Mouse (Mus musculus) layer of hippocampus, adult 9-10 months (tissue): ENCODE data around the gene Gfap.

Source experiments
- DNase-seq: peaks from one replicate; pipeline ENCODE4 v3.0.0; 2022; ENCODE audit warnings: low spot score

Gene Gfap

DNA sequence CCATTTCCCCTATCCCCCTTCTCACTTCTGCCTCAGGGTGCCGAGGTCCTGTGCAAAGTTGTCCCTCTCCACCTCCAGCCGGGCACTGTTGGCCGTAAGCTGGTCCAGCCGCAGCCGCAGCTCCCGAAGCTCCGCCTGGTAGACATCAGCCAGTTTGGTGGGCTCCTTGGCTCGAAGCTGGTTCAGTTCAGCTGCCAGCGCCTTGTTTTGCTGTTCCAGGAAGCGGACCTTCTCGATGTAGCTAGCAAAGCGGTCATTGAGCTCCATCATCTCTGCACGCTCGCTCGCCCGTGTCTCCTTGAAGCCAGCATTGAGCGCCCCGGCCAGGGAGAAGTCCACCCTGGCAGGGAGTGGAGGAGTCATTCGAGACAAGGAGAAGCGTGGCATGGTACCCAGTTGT, 4.1 kb downstream of the Gfap start:
- no peak for DNase-seq

DNA sequence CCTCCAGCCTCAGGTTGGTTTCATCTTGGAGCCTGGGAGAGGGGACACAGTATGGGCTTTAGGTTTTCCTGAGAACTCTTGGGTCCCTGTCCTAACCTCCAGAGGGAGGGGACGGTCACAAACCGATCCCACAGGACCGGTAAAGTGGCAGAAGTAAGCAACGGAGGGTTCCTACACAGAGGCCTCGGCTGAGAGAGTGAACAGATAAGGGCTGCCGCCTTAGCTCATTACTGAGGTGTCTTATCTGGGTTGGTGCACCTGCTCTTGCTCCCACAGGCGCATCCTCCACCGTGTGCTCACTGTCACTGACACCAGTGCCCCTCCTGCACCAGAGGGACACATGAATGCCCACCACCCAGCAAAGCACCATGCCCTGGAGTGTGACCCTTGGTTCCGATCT, 4.9 kb downstream of the Gfap start:
- DNase-seq, result no peak

DNA sequence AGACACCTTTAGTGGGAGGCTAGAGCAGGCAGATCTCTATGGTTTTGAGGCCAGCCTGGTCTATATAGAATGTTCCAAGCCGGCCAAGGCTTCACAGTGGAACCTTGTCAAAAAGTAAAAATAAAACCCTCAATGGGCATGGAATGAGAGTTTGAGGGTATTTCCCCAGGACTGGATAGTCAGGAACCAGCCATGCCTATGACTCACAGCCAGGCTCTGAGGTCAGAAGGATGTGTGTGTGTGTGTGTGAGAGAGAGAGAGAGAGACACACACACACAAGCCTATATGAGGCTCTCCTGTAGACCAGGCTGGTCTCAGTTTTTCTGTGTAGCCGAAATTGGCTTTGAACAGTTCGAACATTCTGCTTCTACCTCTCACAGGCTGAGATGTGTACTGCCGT, 6.0 kb downstream of the Gfap start:
- no peak for DNase-seq

DNA sequence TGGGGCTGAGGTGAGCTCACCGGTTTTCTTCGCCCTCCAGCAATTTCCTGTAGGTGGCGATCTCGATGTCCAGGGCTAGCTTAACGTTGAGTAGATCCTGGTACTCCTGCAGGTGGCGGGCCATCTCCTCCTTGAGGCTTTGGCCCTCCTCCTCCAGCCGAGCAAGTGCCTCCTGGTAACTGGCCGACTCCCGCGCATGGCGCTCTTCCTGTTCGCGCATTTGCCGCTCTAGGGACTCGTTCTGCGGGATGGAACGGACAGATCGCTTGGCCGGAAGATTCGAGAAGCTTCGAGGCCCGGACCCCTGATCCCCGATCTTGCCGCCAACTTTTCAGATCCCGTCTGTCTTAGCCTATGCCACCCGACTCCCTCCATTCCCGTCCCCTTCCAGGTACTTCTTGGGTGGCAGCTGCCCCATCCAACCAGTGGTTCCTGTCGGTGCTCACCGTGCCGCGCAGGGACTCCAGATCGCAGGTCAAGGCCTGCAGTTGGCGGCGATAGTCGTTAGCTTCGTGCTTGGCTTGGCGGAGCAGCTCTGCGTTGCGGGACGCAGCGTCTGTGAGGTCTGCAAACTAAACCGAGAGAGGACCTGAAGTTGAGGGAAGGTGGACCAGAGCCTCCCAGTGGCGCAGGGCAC, 7.6 kb downstream of the Gfap start:
- no peak for DNase-seq

DNA sequence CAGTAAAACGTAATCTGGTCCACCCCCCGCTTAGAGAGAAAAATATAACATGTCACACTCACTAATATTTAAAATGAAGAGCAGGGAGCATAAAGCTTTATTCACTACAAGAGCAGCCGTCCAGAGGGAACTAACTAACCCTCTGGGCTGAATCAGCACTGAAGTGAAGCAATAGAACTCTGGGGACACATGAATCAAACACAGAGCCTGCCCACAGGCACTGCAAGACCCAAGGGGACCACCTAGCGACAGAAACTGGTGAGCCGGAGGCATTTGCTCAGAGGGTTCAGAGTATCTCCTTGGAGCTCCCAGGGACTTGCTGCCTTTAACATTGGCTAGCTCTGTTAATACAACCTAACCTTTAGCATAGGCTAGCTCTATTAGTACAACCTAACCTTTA, 10.6 kb downstream of the Gfap start:
- no peak for DNase-seq

DNA sequence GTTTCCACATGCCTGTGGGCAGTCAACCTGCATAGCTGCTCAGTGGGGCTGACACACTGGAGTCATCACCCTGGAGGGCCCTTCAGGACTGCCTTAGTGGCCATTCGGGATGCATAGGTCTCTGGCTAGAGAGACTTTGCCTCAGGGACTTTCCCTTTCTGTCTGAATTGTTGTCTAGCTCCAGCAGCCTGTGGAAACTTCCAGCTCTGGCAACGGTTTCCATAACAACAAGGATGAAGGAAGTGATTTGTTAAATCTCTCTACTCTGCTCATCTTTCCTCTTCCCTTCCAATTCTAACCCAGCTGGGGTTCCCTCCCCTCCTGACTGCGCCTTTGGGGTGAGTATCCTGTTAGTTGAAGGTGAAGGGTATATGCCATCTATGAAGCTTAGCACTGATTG, 12.6 kb downstream of the Gfap start:
- DNase-seq, result no peak

DNA sequence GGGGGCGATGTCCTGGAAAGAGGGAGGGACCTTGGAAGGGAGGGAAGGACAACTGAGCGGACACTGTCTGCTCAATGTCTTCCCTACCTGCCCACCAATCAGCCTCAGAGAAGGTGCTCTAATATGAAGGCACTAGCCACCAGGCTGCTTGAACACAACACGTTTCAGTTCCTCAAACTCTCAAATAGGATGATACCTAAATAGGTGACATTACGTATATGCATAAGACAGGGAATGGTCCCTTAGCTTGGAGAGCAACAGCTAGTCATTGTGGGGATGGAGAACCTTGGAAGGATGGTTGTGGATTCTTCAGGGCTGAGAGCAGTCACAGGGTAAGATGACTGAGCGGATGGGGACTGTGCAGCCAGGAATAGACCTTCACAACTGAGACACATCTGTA, 13.3 kb downstream of the Gfap start:
- no peak for DNase-seq

DNA sequence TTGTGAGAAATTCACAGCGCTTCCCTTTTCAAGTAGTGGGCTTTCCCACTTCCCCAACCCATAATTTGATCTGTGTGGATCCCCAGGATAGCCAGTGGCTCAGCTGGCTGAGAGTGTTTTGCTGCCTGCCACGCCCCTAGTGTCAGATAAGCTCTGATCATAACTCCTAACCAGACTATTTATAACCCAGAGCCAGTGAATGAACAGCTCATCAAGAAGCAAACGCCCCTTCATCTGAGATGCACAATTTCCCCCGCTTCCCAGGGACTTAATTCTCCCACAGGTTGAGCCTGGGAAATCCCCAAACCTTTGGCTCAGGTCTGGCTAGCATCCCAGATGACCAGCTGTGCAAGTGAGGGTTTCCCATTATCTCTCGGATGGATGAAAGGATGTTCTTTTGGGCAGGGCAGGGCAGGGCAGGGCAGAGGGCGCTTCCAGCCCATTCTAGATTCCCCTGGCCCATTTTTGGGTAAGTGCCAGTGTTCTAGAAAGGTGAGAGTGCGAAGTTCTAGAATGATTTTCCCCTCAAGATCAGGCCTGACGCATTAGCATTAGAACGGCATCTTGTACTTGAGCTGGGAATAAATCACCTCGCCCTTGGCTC, 16.0 kb downstream of the Gfap start, which contains the start of gene Fam187a:
Fam187a (plus strand) TSS at position 554 of the 604 bp plus-strand sequence.
- DNase-seq, result no peak

DNA sequence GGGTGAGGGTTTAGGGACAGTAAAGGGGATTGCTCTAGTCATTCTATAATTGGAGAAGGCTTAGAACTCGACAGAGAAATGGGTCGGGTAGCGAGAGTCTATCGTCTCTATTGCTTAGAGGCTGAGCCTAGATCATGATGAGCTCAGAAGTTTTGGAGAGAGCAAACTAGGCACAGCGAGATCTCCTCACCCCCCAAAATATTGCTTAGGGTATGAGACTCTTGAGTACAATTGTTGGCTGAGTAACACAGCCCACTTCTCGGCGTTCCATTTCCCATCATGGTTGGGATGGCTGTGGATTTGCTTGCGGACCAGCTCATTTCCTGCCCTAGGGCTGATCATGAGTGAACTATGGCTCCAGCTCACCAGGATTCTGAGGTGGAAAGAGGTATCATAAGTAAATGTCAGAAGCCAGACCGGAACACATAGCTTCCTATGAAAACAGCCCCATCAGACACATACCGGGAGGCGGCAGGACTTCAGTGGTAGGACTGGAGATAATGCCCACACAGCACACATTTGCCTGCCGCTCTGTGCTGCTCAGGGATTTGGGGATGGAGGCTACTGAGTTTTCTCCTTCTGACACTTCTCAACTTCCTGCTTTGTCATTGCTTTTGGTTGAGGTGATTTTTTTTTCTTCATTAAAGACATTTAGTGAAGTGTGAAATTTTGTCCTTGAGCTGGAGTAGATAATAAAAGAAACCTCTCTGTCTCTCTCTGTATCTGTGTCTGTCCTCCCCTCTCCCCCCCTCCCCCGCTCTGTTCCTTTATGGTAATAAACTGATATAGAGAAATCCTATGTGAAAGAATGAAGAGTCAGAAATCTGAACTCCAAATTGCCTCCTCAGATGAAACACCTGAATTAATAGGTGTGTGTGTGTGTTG, 19.2 kb downstream of the Gfap start:
- DNase-seq, result no peak

DNA sequence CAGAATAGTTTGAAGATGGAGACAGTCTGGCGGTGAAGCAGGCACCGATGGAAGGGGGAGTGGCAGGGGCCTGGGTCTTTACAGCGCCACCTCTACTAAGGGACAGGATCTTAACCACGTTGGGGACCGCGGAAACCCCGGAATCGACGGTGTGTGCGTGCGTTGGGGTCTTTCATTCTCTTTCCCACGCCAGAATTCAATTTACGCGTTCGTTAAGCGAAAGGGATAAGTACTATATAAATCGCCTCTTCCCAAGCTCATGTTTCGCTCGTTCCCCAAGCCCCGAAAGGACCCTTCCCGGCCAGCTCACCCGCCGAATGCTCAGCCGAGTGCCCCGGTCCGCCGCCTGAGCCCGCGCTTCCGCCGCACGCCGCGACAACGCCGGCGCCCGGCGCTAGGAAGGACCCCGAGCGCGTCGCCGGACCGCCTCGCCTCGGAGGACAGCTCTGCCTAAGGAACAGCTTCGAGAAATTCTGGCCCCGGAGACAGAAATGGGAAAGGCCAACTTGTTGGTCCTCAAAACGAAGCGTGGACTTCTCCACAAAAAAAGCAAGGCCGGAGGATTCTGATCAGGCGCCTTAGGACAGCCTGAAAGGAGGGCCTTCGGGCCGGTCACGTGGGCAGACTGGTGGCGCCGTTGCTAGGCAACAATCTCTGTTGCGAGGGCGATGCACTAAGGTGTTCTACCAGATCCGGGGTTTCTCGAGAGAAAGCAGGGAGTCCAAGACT, 20.0 kb downstream of the Gfap start, which contains the start of the genes Eftud2 and Ccdc103:
Eftud2 (minus strand) TSS at position 401 of the 729 bp plus-strand sequence.
Ccdc103 (plus strand) TSS at position 620 of the 729 bp plus-strand sequence.
- DNase-seq, result peak; percentile 95

DNA sequence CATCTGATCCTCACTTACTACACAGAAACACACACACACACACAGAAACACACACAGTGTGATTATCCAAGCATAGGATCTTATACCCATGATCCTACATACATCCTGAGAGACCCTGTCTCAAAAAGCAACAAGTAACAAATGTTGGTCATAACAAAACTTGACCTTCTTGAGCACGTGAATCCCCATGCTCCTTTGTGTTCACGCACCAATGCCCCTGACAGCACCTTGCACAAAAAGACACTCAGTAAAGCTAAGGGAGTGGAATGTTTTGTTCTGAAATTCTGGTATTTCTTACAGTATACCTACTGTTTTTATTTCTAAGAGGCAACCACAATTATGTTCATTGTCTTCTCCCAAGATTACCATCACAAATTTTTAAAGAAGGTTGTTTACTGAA, 21.2 kb downstream of the Gfap start:
- DNase-seq, result no peak

DNA sequence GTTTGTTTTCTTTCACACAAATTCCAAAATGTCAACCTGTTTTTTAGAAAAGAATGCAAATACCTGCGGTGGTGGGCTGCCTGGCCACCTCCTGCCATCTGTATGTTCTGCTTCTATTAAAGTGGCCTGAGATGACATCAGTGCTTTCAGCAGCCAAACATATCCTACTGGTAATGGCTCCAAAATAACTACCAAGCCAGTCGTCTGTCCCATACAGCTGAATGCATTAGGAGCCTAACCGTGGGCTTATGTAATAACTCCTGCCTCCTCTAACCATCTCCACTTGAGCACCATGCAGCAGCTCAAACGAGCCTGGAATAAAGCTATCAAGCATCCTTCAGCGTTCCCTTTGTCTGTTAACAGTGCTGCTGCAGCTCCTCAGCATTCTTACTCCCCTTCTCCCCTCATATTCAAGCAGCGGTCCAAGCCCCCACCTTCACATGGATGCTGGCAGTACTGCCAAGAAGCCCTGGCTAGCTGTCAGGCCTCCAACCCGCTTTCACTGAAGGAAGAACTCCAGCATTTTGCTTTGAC, 25.8 kb downstream of the Gfap start:
- DNase-seq, result peak; percentile 63

DNA sequence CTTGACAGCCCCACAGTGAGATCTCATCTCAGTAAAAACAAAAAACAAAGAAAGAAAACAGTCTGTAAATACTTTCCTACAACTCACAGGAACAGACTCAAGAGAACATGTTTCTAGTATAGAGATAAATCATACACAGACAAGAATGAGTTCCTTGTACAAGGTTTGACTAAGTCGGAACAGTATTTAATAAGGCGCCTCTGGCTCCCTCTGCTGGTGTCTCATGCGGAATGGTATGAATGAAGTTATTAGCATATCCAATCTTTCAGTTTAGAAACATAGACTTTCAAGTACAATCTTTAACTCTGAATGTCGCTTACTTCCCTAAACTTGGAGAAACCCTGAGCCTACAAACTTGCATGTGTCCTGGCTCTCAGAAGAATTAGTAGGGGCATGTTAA, 36.4 kb downstream of the Gfap start:
- peak; percentile 48 for DNase-seq

DNA sequence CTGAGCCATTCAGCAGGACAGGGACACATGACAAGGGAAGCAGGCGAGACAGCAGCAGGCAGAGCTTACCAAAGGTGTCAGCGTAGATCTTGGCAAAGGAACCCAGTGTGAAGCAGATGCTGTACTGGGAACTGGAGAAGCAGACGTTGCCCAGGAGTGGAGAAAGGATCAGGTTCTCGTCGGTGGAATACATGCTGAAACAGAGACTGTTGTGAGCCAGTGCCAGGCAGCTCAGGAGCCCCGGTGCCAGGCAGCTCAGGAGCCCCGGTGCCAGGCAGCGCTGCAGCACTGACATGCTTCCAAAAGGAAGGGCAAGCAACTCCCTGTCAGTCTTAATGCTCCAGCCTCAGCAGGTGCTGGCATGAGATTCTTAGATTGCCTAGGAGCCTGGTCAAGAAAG, 40.8 kb downstream of the Gfap start:
- no peak for DNase-seq

DNA sequence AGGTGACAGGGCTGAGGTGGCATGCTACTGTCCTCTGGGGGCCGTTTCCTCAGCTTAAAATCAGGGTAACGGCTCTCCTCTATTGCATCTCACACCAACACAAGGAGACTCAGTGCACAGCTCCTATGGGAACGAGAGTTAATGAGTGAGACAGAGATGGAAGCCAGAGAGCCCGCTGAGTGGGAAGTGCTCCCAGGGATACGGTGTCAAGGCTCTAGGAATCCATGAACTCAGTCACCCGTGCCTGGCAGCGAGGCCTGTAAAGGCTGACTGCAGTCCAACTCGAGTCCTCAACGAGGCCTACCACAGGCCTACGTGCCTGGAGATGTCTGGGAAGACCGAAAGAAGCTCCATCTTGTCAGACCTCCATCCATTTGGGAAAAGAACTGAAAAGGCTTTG, 41.8 kb downstream of the Gfap start:
- no peak for DNase-seq

DNA sequence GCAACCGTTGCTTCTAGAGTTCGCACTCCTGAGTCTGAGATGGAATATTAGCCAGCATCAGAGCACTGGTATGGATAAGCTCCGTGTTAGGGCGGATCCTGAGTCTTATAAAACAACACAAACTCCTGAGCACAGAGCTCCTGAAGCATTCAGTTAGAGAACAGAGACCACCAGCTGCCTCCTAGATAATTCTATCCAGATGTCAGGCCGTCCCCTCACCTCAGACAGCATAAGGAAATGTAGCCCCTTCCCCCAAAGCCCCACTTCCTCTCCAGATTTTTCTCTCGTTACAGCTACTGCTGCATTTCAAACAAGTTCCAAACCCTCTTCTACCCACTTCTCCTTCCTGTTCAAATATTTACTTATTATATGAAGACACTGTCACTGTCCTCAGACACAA, 44.8 kb downstream of the Gfap start:
- no peak for DNase-seq

DNA sequence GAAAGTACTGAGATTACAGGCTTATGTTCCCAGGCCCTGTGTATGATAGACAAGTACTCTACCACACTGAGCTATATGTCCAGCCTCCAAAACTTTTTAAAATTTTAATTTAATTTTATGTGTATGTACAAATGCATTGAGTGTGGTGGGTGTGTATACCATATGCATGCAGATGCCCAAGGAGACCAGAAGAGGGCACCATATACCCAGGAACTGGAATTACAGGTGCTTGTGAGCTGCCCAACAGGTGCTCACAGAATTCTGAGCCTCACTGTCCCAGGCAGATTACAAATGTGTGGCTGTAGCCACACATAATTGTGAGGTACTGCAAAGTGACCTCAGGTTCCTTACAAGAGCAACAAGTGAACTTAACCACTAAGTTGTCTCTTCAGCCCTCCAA, 47.0 kb downstream of the Gfap start:
- no peak for DNase-seq

DNA sequence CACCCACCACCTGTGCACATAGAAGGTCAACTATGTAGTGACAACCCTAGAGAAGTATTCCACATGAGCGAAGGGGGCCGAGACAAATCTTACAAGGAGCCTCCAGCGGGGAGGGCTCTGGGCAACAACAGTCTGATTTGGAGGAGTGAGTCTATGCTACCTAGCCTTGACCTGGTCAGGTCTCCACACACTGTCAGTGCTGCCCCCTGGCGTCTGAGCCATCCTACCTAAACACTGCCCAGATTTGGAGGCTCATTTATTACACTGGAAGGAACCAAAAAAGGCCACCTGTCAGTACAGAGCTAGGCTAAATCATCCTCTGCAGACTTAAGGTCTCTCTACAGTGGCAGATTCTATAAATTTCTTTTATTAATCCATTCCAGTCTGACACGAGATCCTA, 48.8 kb downstream of the Gfap start:
- DNase-seq, result no peak

DNA sequence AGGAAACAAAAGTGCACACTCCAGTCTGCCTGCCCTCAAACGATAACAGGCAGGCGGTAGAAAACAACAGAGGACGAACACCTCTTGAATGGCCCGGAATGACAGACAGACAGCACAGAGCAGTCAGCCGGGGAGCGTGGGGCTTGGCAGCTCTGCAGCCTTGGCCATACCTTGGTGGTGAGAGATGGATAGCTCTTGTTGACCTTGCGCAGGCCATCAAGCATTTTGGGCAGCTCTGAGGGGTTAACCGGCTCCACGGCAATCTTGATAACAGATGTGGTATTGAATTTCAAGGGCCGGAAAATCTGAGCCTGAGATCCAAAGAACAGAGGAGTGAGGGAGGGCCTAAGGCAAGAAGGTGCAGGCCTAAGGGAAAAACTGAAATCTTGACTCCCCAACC, 54.8 kb downstream of the Gfap start:
- no peak for DNase-seq

DNA sequence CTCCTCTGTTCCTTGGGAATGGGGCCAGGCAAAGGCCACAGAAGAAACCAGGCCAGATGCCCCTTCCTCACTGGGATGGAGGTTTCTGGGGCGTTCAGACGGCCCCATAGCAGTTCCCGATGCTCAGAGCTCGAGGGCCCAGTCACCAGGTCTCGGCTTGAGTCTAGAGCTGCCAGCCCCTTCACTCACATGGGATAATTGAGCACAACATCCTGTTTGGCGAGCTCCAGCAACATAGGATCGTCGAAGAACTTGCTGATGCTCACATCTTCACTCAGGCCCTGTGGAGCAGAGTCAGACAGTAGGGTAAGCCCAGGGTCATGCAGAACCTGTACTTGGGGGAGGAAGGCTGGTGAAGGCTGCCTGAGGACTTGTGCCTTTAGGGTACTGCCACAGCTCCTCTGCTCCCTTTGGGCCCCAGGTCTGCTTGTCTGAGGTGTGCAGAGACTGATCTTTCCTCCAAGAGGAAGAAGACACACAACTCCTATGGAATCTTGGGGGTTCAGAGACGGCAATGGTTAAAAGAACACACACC, 62.0 kb downstream of the Gfap start:
- DNase-seq, result no peak

DNA sequence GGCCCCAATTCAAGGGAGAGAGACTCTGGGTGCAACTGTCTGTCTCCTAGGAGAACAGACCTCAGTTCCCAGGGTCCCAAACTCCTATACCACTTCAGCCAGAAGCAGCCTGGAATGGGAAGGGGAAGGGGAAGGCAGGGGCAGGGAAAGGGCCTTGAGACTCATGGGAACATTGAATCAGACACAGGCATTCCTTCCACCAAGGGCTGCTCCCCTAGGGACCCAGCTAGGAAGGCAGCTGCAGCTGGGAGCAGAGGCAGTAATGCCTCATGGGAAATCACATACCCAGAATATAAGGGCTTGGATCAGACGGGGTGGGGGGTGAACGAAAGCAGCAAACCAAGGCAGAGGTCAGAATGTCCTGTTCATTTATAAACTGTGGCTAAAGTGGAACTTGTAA, 62.6 kb downstream of the Gfap start:
- DNase-seq, result no peak

DNA sequence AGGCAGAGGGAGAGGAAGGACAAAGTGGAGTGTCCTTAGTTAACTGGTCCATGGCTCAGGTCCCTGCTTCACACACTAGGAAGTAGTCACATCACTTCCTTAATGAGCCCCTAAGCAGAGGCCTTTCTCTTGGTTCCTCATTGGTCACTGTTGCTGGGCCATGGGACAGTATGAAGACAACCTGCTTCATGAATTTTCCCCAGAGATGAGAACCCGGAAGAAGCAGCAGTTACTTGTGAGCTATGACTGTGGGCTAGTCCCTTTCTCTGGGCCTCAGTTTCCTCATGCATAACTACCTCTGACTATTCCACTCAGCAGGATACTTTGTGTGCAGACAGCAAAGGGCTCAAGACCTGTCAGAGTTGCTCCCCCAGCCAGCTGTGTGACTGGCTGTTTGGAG, 63.3 kb downstream of the Gfap start:
- DNase-seq, result no peak
